Mouse (Mus musculus): Measurements from ENCODE around the gene Ptf1a.

GRCm38 (mm10) chr2:19444931-19445831 lies at the start of gene Ptf1a:
- TF ChIP-seq ZMIZ1 (IDR thresholded peaks at IDR 0.05; ENCODE audit: low read depth, low read length) (no peak), E2F4 (IDR thresholded peaks at IDR 0.05; ENCODE audit: insufficient replicate concordance, low read depth, low read length) (no peak), MEF2A (IDR thresholded peaks at IDR 0.05; ENCODE audit: borderline replicate concordance, low read depth, low read length) (no peak), CTCF (conservative IDR thresholded peaks at IDR 0.05 in 1 of 2, IDR thresholded peaks at IDR 0.05 in 1 of 2; ENCODE audit: low read depth in 2 of 2, low read length in 2 of 2) (no peak)
